Mouse (Mus musculus): ENCODE data around the gene Aloxe3.

- TF ChIP-seq POLR2A (IDR thresholded peaks at IDR 0.05; ENCODE audit: extremely low read depth, insufficient read depth, low read length) (no peak), CTCF (IDR thresholded peaks at IDR 0.05; ENCODE audit: low read depth, low read length) (no peak)
Observed at GRCm38 (mm10) chr11:69125919-69126705, 416 bp downstream of the Aloxe3 start.

Data from liver, adult 2 months (tissue).